Mouse (Mus musculus) heart, adult 2 months (tissue): Measurements from ENCODE around the gene E330009J07Rik.

ENCODE experiments used
- CTCF ChIP-seq: fragments of 200-600 bp; IDR thresholded peaks from 2 replicates; pipeline ENCODE4 v1.8.1; 2022; ENCODE audit warnings: antibody characterized with exemption, mild to moderate bottlenecking, moderate library complexity
- POLR2A ChIP-seq: fragments of 200-500 bp; IDR thresholded peaks from 2 replicates; pipeline ENCODE4 v1.6.1; 2011; ENCODE audit warnings: mild to moderate bottlenecking, low read depth, low read length, control low read depth; ENCODE audit not compliant: insufficient read depth

DNA sequence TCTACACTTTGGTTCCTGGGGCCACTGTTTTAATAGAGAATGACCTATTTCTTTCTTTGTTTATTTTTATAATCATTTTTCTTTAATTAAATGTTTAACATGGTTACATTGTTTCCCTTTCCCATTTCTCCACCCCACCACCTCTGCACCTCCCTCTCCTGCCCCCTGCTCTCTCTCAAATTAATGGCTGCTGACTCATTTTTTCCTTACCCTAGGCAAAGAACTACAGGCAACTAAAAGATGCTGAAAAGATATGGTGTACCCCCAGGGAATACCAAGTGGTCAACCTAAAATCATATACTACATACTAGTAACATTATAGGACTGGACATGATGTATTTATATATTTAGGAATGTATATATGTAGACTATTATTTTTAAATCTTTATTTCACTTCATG lies 12.7 kb upstream of the E330009J07Rik start:
- no peak for TF ChIP-seq CTCF
- no peak for TF ChIP-seq POLR2A
